Mouse (Mus musculus) stomach, embryonic 14.5 days (tissue): ENCODE measurements at regions not wholly inside any gene's neighbourhood (a gene's known extent, or its start where the extent isn't known, plus 50 kb on each side); places are given as distances from the start of the nearest gene placed in this dataset.

Experiments
- ATAC-seq: fragments of 200-750 bp; cut with Nextera tagmentation; 2 replicates; pipeline ENCODE4 v1.8.0; 2017; ENCODE audit warnings: low read depth, moderate TSS enrichment; ENCODE audit not compliant: insufficient number of reproducible peaks, insufficient read depth, low FRiP score
- H3K27ac ChIP-seq: fragments of 300-500 bp; sonication (generic); 2 replicates; pipeline ENCODE4 v1.5.1; 2014; ENCODE audit warnings: mild to moderate bottlenecking, low read length, moderate library complexity, mixed read lengths
- H3K27me3 ChIP-seq: fragments of 300-500 bp; sonication (generic); 2 replicates; pipeline ENCODE4 v1.6.1; 2014; ENCODE audit warnings: low read length, control low read depth, mixed read lengths; ENCODE audit not compliant: control insufficient read depth, insufficient read depth
- H3K36me3 ChIP-seq: fragments of 300-500 bp; sonication (generic); 2 replicates; pipeline ENCODE4 v1.6.1; 2014; ENCODE audit warnings: mild to moderate bottlenecking, control low read depth, low read length, moderate library complexity, mixed read lengths; ENCODE audit not compliant: control insufficient read depth, insufficient read depth
- H3K4me1 ChIP-seq: fragments of 300-500 bp; sonication (generic); 2 replicates; pipeline ENCODE4 v1.6.1; 2014; ENCODE audit warnings: low read length, control low read depth, mixed read lengths; ENCODE audit not compliant: control insufficient read depth, insufficient read depth
- H3K4me2 ChIP-seq: fragments of 300-500 bp; sonication (generic); replicated peaks from 2 replicates; pipeline ENCODE4 v1.6.1; 2014; ENCODE audit warnings: low read depth, low read length, control low read depth
- H3K4me3 ChIP-seq: fragments of 300-500 bp; sonication (generic); 2 replicates; pipeline ENCODE4 v1.5.1; 2014; ENCODE audit warnings: low read depth, low read length, control low read depth
- H3K9ac ChIP-seq: fragments of 300-500 bp; sonication (generic); replicated peaks from 2 replicates; pipeline ENCODE4 v1.6.1; 2014; ENCODE audit warnings: low read depth, mild to moderate bottlenecking, control low read depth, low read length, moderate library complexity, mixed read lengths
- H3K9me3 ChIP-seq: fragments of 300-500 bp; sonication (generic); 2 replicates; pipeline ENCODE4 v1.6.1; 2016; ENCODE audit warnings: low read depth, low read length, control low read depth; ENCODE audit not compliant: control insufficient read depth
- WGBS: fragments of 180-500 bp; shearing (Covaris S2); extraction: QIAGEN DNeasy Blood & Tissue Kit; methylation state at CpG from one replicate; pipeline ENCODE4 v1.1.7; 2014; 5-methylcytosine and 5-hydroxymethylcytosine counted together

GRCm38 (mm10) chr13:84636831-84637230 is 414.7 kb downstream of the Tmem161b start:
- ATAC-seq = no peak
- H3K27ac ChIP-seq = no peak overlapping the region

DNA sequence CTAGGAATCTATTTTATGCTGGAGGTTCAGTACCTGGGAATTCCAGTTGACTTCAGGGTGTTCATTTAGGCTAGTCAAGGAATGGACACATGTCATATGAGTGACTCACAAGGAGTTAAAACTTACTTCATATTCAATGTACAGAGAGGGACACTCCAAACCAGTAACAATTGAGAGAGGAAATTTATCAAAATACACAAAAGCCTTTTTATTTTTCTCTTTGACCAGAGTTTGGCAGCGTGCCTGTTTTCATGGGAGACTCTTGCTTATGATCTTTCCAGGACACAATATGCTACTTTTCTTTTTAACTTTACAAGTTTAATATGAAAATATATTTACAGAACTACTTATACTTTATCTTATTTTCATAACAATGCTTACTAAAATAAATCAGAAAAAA is 415.5 kb downstream of the Tmem161b start:
- H3K4me2 ChIP-seq = no peak overlapping the region
- H3K4me1 ChIP-seq = no peaks in the 10 kb centered on the region
- 91% methylated on average over 1 of the region's 1 CpGs for WGBS
- no peak overlapping the region for H3K27ac ChIP-seq
- ATAC-seq = no peak
- H3K27me3 ChIP-seq = no peaks in the 10 kb centered on the region
- H3K9ac ChIP-seq = no peak overlapping the region
- H3K36me3 ChIP-seq = no peaks in the 10 kb centered on the region
- no peaks in the 10 kb centered on the region for H3K9me3 ChIP-seq
- no peak overlapping the region for H3K4me3 ChIP-seq

More at GRCm38 (mm10) chr13:84636831-84637230, 414.7 kb downstream of the Tmem161b start:
- H3K9ac ChIP-seq = no peak overlapping the region
- H3K27me3 ChIP-seq = no peaks in the 10 kb centered on the region
- H3K9me3 ChIP-seq = no peaks in the 10 kb centered on the region
- no peak overlapping the region for H3K4me3 ChIP-seq
- H3K4me2 ChIP-seq = no peak overlapping the region
- no peaks in the 10 kb centered on the region for H3K4me1 ChIP-seq
- no peaks in the 10 kb centered on the region for H3K36me3 ChIP-seq

- no peak for ATAC-seq
- Histone ChIP-seq H3K9me3 (no peaks in the 10 kb centered on the region), H3K36me3 (no peaks in the 10 kb centered on the region), H3K27ac (no peak overlapping the region), H3K4me2 (no peak overlapping the region), H3K9ac (no peak overlapping the region), H3K4me1 (no peaks in the 10 kb centered on the region), H3K27me3 (no peaks in the 10 kb centered on the region), H3K4me3 (no peak overlapping the region)
- 72% methylated on average over 4 of the region's 4 CpGs for WGBS
Measured at GRCm38 (mm10) chr13:84638401-84638934, 416.4 kb downstream of the Tmem161b start.

GRCm38 (mm10) chr13:84639087-84640022 is 417.3 kb downstream of the Tmem161b start:
- Histone ChIP-seq H3K27me3 (no peaks in the 10 kb centered on the region), H3K27ac (no peak overlapping the region), H3K36me3 (no peaks in the 10 kb centered on the region), H3K4me1 (no peaks in the 10 kb centered on the region), H3K4me3 (no peak overlapping the region), H3K4me2 (no peak overlapping the region), H3K9me3 (no peaks in the 10 kb centered on the region), H3K9ac (no peak overlapping the region)
- WGBS = 64% methylated on average over 6 of the region's 6 CpGs
- no peak for ATAC-seq

GRCm38 (mm10) chr13:84644024-84644423 is 421.9 kb downstream of the Tmem161b start:
- Histone ChIP-seq H3K4me1 (no peaks in the 10 kb centered on the region), H3K9me3 (no peaks in the 10 kb centered on the region), H3K27ac (no peak overlapping the region), H3K36me3 (no peaks in the 10 kb centered on the region), H3K9ac (no peak overlapping the region), H3K27me3 (no peaks in the 10 kb centered on the region), H3K4me2 (no peak overlapping the region), H3K4me3 (no peak overlapping the region)
- no peak for ATAC-seq
- 89% methylated on average over 4 of the region's 4 CpGs for WGBS

- H3K9ac ChIP-seq = no peak overlapping the region
- no peak for ATAC-seq
- no peaks in the 10 kb centered on the region for H3K36me3 ChIP-seq
- 75% methylated on average over 1 of the region's 1 CpGs for WGBS
- no peaks in the 10 kb centered on the region for H3K9me3 ChIP-seq
- no peak overlapping the region for H3K4me3 ChIP-seq
- H3K4me1 ChIP-seq = no peaks in the 10 kb centered on the region
- H3K27me3 ChIP-seq = no peaks in the 10 kb centered on the region
- no peak overlapping the region for H3K4me2 ChIP-seq
- H3K27ac ChIP-seq = no peak overlapping the region
Measured at GRCm38 (mm10) chr13:84646899-84647298, 424.8 kb downstream of the Tmem161b start.

DNA sequence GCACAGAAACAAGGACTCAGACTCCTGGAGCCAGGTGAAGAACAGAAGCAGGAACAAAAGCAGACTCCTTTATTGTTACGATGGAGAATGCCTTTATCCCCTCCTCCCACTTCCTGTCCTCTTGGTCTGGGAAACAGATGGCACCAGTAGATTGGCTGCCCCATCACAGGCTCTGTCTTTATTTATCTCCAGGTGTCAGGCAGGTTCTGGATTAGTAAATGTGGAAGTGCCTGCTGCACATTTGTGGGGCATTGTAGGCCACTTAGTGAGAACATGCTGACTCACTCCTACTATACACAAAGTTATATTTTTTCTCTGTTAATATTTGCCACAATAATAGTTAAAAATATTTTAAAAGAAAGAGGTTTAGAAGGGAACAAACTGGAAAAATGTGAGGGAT is 426.0 kb downstream of the Tmem161b start:
- WGBS = 35% methylated on average over 1 of the region's 1 CpGs
- Histone ChIP-seq H3K27me3 (no peaks in the 10 kb centered on the region), H3K36me3 (no peaks in the 10 kb centered on the region), H3K4me2 (no peak overlapping the region), H3K4me3 (no peak overlapping the region), H3K9me3 (no peaks in the 10 kb centered on the region), H3K9ac (no peak overlapping the region), H3K27ac (no peak overlapping the region), H3K4me1 (no peaks in the 10 kb centered on the region)
- no peak for ATAC-seq

GRCm38 (mm10) chr13:84663967-84664366 is 441.9 kb downstream of the Tmem161b start:
- Histone ChIP-seq H3K4me2 (no peak overlapping the region), H3K36me3 (no peaks in the 10 kb centered on the region), H3K4me3 (no peak overlapping the region), H3K9ac (no peak overlapping the region), H3K27ac (no peak overlapping the region), H3K4me1 (no peaks in the 10 kb centered on the region), H3K9me3 (no peaks in the 10 kb centered on the region), H3K27me3 (no peaks in the 10 kb centered on the region)
- ATAC-seq = no peak
- WGBS = 83% methylated on average over 2 of the region's 2 CpGs
